Mouse (Mus musculus) gonadal fat pad, adult 2 months (tissue): Measurements from ENCODE around the gene Lilra5. TPM values are rescaled to one million over a fixed set of nuclear protein-coding genes. Genes with fewer than 3 reads are reported as not detected.
"Not testable (repeated sequence)": the region's sequence is repeated elsewhere in the genome, so short reads cannot be mapped to it uniquely, and the experiment has no call there.

Source experiments
- DNase-seq: peaks from one replicate; pipeline ENCODE4 v3.0.0-alpha.2; 2012; ENCODE audit warnings: low read depth
- polyA plus RNA-seq: library from polyadenylated mRNA; depleted of rRNA; stranded (reverse); fragments of >200 nt; gene quantifications from 2 replicates; pipeline ENCODE4 v1.2.3, GENCODE M21; 2012; rRNA removed

Gene Lilra5
- polyA plus RNA-seq: 0.55 and 0.67 TPM in 2 replicates

GRCm38 (mm10) chr7:4237454-4237853, at the start of gene Lilra5:
Gene Lilra5, plus strand, starts transcription at chr7:4237754.
- no peak for DNase-seq

GRCm38 (mm10) chr7:4207126-4207525, 30.4 kb upstream of the Lilra5 start:
- DNase-seq: no peak

- DNase-seq: no peak
These were observed 28.9 kb upstream of the Lilra5 start for GRCm38 (mm10) chr7:4208626-4209025.

GRCm38 (mm10) chr7:4213436-4213835, 24.1 kb upstream of the Lilra5 start:
- not testable (repeated sequence) for DNase-seq

DNA sequence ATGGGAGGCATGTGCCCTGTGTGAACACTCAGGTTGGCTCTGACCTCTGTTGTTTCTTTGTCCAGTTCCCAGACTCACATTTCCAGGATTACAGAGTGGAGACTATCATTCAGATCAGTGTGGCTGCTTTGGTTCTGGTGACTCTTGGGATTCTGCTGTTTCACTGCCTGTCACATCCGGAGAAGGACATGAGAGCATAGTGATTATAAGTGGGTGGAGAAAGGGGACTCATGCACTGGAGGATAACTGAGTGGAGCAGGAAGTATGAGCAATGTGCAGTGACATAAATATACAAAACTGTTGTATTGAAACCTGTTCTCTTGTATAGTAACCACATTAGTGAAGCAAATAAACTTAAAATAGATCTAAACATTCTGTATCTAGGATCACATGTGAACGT, 22.2 kb upstream of the Lilra5 start:
- no peak for DNase-seq

DNA sequence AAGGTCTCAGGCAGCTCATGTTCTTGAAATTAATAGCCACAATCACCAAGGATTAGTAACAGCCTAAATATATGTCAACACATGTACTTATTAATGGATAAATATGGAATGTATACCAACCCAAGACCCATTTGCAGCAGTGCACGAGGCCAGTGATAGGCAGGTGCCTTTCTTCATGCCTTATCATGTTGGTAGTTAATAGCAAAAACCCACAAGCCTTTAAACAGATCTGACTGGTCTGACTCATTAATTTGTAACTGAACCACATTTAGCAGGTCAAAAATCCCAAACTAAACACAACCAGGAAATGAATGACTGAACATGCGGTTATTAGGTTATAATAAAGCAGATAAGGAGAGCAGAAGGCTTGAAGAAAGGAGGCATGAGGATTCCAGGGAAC, 21.7 kb upstream of the Lilra5 start:
- DNase-seq: no peak

GRCm38 (mm10) chr7:4235536-4235935, 2.0 kb upstream of the Lilra5 start:
- DNase-seq: no peak

GRCm38 (mm10) chr7:4239038-4239721, 1.6 kb downstream of the Lilra5 start:
- DNase-seq: no peak

- DNase-seq: not testable (repeated sequence)
These were observed 13.7 kb downstream of the Lilra5 start for GRCm38 (mm10) chr7:4251211-4251610.

- not testable (repeated sequence) for DNase-seq
These were observed 18.5 kb downstream of the Lilra5 start for GRCm38 (mm10) chr7:4256060-4256459.

- not testable (repeated sequence) for DNase-seq
These were observed 23.0 kb downstream of the Lilra5 start for GRCm38 (mm10) chr7:4260521-4260920.

- not testable (repeated sequence) for DNase-seq
These were observed 34.6 kb downstream of the Lilra5 start for GRCm38 (mm10) chr7:4272106-4272505.

DNA sequence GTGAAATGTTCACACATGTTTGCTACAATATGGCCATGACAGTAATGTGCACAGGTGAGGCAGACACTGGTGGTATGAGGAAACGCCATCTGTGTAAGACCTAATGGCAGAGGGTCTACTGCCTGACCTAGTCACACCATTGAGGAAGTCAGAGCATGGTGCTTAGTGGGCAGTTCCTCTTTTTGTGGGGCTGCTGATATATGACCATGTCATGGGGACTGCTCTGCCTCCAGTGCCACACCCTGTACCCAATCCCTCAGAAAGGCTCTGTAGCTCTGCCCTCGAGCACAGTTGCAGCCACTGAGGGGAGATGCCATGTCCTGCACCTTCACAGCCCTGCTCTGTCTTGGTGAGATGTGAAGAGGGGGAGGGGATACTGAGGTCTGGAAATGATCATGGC, 36.3 kb downstream of the Lilra5 start:
- not testable (repeated sequence) for DNase-seq

GRCm38 (mm10) chr7:4275500-4275899, 37.9 kb downstream of the Lilra5 start:
- DNase-seq: not testable (repeated sequence)

DNA sequence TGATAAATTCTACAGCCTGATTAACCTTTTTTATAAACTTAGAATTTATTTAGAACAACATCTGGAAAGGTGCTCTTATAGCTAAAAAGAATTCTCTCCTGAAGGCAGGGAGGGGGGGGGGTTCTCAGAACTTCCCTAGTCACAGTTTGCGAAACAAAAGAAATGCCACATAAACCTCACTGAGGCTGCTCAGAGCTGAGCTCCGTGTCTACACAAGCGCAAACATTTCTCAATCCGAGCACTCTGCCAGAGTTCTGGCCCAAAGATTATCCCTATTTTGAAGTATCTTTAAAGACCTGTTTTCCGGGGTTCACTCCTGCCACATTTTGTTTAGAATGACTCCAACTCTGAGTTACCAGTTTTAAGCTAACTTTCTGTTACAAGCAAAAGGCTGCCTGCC, 55.1 kb downstream of the Lilra5 start:
- no peak for DNase-seq

Other genes starting within 250 kb of the Lilra5 start
- gene Lair1, start 174.6 kb upstream of the Lilra5 start, polyA plus RNA-seq: 5.2 and 7.0 TPM in 2 replicates
- 46.6 and 51.3 TPM in 2 replicates for gene Ttyh1, start 118.3 kb upstream of the Lilra5 start, polyA plus RNA-seq
- 692 and 700 TPM in 2 replicates for gene Leng8, start 100.7 kb upstream of the Lilra5 start, polyA plus RNA-seq
- 8.1 and 9.0 TPM in 2 replicates for gene Leng9, start 87.4 kb upstream of the Lilra5 start, polyA plus RNA-seq
- 17.9 and 20.8 TPM in 2 replicates for gene Cdc42ep5, start 72.9 kb upstream of the Lilra5 start, polyA plus RNA-seq
- gene Ncr1, start 100.0 kb downstream of the Lilra5 start, polyA plus RNA-seq: 0.42 and 0.89 TPM in 2 replicates
- not detected in 2 replicates for gene Gp6, start 160.0 kb downstream of the Lilra5 start, polyA plus RNA-seq
- gene Rdh13, start 207.9 kb downstream of the Lilra5 start, polyA plus RNA-seq: 16.0 and 17.4 TPM in 2 replicates
- 9.1 and 11.3 TPM in 2 replicates for gene Eps8l1, start 222.9 kb downstream of the Lilra5 start, polyA plus RNA-seq